Mouse (Mus musculus) mouse embryonic stem cell (cell line): Measurements from ENCODE around the gene Cenpv.

Experiments
- in situ Hi-C, 2 experiments: fragments of 300-500 bp; cut with MboI; formaldehyde crosslinking; loops; 1 replicate in 1 of 2; 3 replicates in 1 of 2; pipeline ENCODE4 v1.14.3; 2019 to 2020; ENCODE audit warnings: low sequenced_read_pairs in 2 of 2, low pct_unique_long_range_greater_than_20kb in 1 of 2, mixed read lengths in 1 of 2; ENCODE audit not compliant: unreplicated experiment in 1 of 2

Gene Cenpv

DNA sequence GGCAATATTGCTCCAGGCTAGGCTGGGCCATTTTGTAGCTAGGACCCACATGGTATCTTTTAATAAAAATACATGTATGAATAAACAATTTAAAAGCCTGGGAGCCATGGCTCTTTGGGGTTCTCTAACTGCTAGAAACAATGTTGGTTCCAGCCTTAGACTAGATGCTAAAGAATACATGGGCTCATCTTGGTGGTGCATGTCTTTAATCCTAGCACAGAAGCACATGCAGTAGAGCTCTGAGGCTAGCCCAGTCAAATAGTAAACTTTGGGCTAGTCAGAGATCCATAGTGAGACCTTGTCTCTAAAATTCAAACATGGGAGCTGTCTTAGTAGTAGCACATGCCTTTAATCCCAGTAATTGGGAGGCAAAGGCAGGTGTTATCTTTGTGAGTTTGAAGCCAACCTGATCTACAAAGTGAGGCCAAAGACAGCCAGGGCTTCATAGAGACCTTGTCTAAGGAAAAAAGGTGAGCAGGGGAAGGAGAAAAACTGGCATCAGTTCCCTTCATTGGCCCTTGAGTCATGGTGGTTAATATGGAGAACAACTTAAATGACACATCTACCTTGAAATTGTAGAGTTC lies 16.0 kb upstream of the Cenpv start:
- in situ Hi-C loops: no loop called here

DNA sequence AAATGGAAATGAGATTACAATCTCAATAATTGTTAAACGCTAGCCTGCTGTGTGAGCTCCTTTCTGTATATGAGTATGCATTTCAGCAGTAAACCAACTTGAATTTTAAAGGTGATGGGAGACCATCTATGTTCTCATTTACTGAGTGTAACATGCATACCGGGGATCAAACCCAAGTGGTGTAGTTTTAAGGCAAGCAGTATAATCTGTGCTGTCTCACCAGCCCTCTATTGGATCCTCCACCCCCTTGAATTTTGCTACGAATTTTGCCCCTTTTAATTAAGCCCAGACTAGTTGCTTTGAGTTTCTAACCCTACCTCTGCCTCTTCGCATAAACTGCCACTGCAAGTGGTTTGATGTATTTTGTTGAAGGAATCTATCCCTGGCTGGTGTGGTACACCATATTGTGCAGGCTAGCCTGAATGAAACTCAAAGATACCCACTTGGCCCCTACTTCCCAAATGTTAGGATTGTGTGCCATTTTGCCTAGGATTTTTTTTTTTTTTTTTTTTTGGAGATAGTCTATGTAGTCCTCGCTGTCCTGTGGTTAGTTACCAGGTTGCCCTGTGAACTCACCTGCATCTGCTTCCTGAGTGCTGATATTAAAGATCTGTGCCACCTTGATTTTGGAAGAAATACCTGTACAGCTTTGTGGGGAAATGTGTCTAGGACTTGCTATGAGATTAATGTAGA lies 15.2 kb upstream of the Cenpv start:
- in situ Hi-C loops: no loop called here

DNA sequence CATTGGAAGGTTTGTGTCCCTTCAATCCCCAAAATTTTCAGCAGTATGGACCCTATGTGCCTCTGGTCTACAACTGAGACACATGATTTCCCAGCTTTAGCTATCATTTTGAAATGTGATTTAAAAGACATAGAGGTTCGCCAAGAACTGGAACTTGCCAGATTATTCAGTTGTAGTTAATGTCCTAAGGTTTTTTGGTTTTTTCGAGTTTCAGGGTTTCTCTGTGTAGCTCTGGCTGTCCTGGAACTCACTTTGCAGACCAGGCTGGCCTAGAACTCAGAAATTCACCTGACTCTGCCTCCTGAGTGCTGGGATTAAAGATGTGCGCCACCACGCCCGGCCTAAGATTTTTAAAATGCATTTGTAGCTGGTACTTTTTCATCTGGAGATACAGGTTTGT lies 14.6 kb upstream of the Cenpv start:
- in situ Hi-C loops: no loop called here

DNA sequence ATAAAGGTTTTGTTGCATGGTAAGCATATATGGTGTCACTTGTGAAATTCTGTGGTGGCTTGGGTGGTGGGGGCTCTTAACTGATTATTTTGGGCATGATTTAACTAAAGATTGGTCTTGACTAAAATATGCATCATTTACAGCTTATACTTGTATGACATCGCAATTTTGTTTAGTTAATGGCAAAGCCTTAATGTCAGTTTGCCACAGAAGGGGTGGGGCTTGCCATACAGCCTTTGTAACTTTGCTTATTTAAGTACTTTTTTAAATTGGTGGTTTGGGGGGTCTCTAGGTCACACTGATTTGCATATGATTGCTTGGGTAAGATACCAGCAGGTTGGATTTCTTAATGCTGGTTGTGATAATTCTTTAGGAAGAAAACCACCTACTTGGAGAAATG lies 14.1 kb upstream of the Cenpv start:
- in situ Hi-C loops: no loop called here

DNA sequence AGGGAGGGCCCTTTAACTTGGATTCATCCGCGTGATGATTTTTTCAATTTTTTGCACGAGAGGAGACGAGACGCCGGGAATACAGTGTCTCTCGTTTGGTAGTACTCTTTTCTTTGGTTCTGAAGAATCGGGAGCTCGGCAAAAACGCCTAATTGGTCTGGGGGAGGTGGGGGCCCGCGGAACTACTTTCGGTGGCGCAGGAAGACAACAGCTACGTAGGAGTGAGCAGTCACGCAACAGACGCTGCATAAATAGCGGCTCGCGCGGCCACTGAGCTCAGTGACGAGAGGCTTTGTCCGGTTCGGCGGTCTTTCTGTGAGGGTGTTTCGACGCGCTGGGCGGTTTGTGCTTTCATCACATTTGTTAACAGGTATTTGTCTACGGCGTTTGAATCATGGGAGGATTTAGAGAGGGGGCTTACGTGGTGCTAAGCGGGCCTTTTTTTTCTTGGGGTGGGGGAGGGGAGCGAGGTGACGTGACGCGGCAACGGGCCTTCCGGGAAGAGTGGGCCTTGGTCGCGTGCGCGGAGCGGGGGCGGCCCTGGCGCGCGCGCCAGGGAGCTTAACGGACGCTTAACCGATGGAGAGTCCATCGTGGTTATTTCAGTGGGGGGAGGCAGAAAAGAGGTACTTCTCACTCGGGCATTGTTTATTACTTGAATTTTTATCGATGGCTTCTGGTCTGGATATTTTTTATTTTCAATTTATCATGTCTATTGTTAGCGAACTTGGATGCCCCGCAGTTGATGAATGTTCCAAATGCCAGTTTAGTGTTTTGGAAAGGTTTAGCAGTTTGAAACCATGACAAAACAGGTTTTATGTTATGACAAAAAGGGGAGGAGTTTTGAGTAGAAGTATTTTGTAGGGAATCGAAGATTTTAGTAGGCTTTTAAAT lies 12.4 kb upstream of the Cenpv start:
- in situ Hi-C loops: no loop called here

DNA sequence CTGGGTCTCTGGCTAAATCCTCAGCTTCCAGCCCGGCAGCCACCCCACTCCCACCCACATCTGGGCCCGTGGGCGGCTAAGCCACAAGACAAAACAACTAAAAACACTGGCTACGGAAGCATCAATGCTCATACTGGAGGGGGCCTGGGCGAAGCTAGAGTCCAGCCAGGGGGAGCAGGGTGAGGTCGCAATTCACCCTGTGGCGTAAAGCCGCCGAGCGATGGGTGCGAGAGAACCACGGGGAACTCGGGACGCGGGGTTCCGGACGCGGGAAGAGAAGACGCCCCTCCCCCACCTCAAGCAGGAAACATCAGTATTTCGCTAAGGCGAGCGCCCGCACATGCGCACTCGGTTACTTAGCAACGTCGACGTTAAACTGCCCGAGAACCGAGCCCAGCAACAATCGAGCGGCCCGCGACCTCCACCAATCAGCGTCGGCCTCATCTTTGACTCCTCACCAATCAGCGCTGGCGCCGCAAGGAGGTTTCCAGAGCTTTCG lies 11.7 kb upstream of the Cenpv start, which contains the start of gene Ubb:
TSS of gene Ubb (plus strand) at position 445 of the 499 bp plus-strand sequence.
- in situ Hi-C loops: no loop called here

DNA sequence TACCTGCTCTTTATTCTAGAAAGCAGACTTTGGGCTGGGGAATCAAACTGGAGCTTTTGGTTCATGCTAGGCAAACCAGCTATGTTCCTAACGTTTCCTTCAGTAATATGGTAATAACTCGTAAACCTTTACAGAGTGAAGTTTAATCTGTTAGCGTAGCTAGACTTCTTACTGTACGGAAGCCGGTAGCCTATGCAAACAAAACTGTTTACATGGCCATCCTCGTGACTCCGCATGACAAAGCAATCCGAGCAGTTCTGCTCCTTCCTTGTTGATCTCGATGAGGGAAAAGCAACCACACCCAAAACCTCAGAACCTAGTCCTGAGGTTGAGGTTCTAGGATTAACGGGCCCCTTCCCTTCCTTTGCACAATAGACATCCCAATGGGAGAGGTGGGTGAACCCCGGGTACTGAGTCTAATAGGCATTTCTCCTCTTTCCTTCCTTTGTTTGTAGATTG lies 11.2 kb upstream of the Cenpv start:
- in situ Hi-C loops: no loop called here

DNA sequence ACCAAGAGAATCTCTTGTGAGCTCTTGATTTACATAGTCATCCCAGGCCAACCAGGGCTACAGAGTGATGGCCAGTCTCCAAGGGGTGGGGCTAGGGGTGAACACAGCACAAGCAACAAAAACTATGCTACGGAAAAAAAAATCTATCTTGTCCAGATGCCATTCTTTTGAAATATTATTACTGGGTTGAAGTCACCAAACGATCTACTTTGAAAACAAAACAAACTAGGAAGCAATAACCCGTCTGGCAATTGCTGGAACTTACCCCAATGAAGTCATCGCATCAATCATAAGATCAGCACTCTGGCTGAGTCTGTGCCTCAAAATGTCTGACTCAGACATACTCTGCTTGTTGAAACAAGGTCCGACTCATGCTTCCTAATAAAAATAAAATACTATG lies 10.7 kb upstream of the Cenpv start:
- in situ Hi-C loops: no loop called here

DNA sequence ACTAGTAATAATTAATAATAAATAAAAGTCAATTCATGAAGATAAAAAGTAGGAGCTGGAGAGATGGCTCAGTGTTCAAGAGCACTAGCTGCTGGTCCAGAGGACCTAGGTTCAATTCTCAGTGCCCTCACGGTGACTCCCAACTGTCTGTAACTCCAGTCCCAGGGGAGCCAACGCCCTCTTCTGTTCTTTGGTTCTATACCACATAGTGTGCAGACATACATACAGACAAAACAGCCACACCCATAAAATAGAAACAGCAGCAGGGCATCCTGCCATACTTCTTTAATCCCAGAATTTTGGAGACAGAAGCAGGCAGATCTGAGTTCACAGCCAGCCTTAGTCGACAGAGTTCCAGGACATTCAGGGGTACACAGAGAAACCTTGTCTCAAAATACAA lies 4.9 kb upstream of the Cenpv start:
- in situ Hi-C loops: no loop called here

DNA sequence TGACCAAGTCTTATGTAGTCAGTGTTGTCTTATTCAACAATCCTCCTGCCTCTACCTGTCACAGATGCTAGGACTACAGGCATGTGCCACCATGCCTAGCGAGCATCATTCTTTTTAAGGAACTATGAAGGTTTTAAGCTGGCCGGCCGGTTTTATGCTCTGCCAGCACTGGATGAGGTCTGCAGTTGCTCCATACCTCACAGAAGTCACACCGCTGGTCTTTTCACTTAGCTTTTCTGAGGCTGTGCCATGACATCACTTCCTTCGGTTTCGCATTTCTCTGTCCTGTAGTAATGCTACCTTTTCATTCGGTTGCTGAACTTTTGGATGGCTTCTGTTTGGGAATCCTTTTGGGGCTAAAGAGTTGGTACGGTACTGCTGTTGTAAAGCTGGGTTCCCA lies 2.5 kb upstream of the Cenpv start:
- in situ Hi-C loops: no loop called here

DNA sequence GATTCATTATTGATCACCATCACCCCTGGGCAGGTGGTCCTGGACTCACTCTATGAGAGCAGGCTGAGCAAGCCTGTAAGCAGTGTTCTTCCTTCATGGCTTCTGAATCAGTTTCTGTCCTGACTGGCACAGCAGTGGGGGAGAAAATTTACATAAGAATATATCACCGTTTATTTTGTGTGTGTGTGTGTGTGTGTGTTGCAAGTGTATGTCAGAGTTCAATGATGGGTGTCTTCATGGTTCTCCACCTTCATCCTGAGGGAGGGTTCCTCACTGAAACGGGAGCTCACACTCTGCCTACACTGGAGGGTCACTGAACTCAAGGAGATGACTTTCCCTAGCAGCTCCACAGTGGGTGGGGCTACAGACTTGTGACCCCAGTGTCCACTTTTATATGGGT lies 1.9 kb upstream of the Cenpv start:
- in situ Hi-C loops: no loop called here

DNA sequence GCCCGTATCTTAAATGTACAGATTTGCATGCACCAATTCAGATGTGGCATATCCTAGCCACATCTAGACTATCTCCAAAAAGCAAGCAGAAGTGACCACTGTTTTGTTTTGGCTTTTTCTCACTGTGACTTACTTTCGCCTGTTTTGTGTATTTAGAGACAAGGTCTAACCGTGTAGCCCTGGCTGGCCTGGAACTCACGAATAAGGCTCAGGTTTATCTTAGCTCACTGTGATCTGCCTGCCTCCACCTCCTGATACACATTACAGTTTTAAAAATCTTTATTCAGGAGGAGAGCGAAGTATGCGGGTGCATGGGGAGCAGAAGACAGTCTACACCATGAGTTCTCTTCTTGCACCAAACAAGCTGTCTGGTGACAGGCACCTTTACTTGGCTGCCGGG lies 1.1 kb upstream of the Cenpv start:
- in situ Hi-C loops: no loop called here

DNA sequence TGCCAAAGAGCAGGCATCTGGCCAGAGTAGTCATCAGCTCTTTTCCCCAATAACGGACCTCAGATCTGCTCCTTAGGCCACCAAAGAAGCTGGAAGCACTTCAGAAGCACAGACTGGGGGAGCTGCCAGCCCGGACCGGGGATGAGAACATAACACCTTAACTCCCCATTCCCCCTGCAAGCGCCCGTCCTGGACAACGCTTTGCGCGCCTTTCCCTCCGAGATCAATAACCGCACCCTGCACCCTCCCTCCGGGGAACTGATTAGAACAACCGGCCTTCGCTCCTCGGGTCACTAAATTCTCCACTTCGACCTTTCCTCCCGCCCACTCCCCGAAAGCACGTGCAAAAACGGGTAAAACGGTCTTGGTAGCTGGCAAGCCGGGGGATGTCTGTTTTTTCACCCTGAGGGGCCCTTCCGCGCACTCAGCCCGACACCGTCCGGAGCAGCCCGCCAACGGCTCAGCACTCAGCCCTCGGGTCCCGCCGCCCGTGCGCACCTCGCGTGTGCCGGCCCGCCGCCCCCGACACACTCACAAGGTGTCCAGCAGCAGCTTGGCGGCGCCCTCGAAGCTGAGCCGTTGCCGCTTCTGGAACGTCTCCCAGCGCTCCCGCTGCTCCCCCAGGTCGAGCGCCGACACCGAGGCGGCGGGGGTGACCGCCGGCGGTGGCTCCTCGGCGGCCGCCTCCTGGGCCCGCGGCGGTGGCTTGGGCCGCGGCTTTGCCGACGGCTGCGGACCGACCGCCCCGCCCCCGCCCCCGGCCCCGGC lies 556 bp downstream of the Cenpv start:
- in situ Hi-C loops: no loop called here

DNA sequence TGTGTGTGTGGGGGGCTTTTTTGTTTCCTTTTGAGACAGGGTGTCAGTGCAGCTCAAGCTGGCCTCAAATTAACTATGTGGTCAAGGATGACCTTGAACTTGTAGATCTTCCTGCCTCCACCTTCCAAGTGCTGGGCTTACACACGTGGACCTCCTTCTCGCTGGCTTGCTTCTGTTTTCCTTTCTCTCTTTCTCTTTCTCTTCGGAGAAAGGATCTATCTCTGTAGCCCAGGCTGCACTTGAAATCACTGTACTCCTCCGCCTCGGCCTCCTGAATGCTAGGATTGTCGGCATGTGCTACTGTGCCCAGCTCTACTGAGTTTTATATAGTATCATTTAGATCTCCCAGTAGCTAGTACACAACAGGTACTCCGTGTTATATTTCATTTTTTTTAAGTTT lies 1.5 kb downstream of the Cenpv start:
- in situ Hi-C loops: no loop called here

DNA sequence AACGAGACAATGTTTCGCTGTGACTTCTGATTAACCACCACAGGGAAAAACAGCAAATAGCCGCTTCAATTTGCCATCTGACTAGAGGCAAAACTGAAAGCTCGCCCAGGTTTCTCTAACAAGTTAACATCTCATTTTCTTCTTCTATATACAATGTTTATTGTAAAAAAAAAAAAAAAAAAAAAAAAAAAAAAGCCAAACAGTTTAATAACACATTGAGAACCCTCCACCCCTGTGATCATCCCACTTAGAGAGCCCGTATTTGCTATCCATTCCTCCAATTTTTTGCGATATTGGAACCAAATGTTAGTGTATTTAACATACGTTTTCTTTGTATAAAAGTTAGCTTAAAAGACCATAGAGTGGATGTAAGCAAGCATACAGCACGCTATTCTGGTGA lies 2.0 kb downstream of the Cenpv start:
- in situ Hi-C loops: no loop called here

DNA sequence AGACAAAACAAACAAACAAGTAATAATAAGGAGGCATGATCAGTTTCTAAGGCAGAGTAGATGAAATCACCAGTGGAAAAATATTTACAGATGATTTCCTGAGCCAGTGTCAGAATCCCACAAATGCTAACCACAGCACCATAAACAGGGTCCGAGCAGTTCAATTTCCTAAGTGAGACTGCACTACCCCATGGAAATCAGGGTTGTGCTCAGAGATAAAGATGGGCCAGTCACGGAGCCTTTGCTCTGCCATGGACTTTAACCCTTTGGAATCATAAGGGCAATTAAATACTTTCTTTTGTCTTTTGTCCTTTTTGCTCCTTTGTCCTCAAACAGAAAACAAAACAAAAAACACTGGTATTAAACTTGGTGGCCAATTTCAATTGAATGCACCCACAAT lies 16.8 kb downstream of the Cenpv start:
- in situ Hi-C loops: no loop called here

DNA sequence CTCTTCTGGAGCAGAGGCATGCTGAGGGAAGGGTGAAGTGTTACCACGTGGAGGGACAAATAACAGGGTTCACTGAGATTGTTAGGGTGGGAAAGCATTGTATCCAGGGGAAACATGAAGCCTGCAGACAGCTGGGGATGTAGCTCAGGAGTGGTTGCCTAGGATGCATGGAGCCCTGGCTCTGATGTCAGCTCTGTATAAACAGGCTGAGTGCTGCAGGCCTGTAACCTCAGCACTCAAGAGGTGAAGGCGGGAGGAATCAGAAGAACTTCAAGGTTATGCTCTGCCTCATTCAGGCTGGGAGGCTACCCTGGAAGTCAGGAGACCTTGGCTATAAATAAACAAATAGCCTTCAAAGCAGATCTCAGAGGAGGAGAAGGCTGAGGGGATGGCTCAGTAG lies 20.1 kb downstream of the Cenpv start:
- in situ Hi-C loops: no loop called here

DNA sequence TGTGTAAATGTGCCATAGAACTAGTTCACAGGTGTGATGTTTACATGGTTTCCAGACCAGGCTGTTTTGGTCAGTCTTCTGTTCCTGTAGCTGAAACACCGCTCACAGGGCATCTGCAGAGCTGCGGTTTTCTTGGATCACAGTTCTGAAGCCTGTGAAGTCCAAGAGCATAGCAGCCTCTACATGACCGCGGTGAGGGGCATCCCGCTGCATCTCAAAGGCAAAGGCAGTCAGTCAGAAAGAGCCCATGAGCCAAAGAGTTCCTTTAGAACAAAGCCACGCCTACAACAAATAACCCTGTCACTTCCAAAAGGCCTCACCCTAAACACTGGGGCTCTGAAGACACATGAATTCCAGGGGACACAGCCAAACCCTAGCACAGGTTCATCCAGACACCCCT lies 25.8 kb downstream of the Cenpv start:
- in situ Hi-C loops: no loop called here
